Mouse (Mus musculus) thymus, postnatal 0 days (tissue): ENCODE measurements around the gene Atg3. TPM values are rescaled to one million over a fixed set of nuclear protein-coding genes. Genes with fewer than 3 reads are reported as not detected.

Source experiments
- DNase-seq: peaks from one replicate; pipeline ENCODE4 v3.0.0-alpha.2; 2015; ENCODE audit warnings: low spot score
- polyA plus RNA-seq: library from polyadenylated mRNA; unstranded; fragments of >200 nt; fragmentation: Nextera tagmentation; extraction: Ambion mirVana; gene quantifications from 2 replicates; pipeline ENCODE4 v1.2.1, GENCODE M21; 2015

Gene Atg3
- polyA plus RNA-seq, 1 experiment from 2014 or later, result 54.7 TPM

DNA sequence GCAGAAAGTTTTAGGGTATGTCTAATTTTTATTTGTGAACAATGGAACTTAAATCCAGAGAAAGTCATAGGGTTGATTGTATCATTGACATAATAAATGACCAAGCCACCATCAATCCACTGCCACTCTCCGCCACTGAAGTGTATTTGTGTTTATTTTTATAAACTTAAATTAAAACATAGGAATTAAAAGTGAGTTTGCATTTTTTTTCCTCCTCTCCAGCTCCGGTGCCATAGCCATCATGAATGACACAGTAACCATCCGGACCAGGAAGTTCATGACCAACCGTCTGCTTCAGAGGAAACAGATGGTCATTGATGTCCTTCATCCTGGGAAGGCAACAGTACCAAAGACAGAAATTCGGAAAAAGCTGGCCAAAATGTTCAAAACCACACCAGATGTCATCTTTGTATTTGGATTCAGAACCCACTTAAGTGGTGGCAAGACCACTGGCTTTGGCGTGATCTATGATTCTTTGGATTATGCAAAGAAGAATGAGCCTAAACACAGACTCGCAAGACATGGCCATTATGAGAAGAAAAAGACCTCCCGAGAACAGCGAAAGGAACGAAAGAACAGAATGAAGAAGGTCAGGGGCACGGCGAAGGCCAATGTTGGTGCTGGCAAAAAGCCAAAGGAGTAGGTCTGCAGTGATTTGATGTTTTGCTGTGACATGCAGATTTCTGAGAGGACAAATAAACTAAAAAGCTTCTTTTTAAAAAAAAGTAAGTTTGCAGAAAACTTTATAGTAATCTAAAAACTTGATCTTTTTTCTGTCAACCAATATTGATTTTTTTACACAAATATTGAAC is 46.5 kb downstream of the Atg3 start:
- DNase-seq, result no peak

DNA sequence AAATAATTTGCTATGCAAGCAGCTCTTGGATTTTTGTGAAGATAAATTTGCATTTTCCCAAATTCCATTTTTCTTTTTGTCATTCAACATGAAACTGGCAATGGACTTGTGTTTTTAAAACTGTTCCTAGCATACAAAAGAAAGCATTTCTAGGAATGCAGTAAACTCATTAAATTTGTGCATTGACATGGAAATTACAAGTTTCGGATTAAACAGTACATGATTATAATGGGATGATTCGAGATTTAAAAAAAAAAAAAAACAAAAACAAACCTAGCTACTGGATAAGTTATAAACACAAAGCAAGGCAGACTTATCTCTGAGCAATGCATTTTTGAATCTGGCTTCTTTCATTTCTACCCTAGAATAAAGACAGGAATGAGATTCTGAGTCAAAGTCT is 63.4 kb downstream of the Atg3 start:
- DNase-seq, result no peak

DNA sequence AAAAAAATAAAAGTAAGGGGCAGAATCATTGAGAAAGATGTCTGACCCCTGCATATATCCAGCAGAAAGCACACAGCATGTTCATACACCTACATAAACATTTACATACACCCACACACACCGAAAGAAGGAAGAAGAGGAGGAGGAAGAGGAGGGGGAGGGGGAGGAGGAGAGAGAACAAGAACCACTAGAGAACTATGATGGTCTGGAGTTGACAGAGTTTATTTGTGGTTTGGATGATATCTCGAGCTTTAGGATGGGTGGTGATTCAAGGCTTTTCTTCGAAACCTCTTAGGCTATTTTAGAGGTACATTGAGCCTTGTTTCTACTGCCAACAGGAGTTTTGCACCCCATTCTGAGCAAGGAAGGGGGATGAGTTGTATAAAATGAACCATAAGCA is 64.2 kb downstream of the Atg3 start:
- DNase-seq, result no peak

DNA sequence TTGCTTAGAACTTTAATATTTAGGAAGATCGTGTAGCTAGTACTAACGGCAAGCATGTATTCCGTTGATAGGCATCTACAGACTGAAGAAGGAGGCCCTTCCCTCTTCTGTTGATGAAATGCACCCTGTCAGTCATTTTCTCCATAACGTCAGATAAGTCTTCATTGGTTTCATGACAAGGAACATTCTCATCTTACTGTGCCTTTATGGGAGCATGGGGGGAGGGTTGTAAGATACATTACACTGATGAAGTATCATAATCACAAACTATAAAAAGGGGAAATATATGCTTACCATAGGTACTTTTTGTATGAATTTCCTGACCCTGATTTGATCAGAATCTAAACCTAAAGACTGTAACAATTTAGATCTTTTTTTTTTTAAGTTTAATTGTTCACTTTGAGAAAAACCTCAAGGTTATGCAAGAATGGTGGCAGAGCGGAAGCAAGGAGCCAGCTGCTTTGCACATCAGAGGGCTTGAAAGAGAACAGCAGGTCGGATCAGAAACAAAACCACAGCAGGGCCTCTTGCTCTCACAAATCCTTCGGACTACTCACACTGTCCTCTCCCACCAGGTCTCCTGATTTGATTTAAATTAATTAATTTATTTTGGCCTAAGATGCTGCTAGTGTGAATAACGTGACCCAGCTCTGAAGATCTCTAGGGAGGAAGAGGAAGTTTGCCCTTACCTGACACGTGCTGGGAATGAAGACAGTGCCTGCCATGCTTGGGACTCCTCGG is 65.2 kb downstream of the Atg3 start, which contains the start of gene Btla:
TSS of gene Btla (plus strand) at position 668 of the 741 bp plus-strand sequence.
- DNase-seq, result peak; percentile 64

DNA sequence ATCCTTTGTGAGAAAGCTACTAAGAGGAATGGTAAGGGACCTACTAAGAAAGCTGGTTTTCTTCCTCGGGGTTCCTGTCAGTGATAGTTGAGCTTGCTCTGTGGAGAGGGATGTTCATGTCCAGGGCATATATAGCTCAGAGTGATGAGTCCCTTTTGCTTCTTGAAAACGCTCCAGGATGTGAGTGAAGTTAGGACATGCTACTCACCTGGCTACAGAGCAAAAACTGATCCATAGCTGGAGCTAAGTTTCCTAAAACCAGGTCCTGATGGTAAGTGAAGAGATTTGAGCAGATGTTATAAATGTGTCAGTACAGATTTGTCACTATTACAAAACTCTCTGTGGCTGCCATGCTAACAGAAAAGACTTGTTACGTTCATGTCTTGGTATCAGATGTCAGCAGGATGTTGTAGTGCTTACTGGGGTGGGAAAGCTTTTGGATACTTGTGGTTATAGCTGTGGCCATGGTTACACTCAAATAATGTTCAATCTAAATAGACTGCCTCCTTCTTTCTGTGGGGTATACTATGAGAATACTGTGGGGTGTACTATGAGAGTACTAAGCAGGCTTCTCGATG is 65.9 kb downstream of the Atg3 start:
- DNase-seq, result peak; percentile 29

DNA sequence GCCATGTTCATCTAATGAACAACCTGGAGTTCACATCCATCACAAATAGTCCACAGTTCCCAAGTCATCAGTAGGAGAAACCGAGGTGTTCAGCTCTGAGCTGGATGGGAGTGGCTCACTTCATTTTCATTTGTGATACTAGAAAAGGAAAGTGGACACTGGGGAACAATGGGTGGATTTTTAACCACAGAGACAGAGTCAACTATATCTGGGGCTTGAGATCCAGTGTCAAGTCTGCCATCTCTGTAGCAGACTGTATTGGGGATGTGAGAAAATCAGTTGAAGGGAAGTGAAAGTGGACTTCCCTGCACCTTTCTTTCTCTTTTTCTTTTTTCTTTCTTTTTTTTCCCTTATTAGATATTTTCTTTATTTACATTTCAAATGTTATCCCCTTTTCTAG is 68.4 kb downstream of the Atg3 start:
- DNase-seq, result no peak

DNA sequence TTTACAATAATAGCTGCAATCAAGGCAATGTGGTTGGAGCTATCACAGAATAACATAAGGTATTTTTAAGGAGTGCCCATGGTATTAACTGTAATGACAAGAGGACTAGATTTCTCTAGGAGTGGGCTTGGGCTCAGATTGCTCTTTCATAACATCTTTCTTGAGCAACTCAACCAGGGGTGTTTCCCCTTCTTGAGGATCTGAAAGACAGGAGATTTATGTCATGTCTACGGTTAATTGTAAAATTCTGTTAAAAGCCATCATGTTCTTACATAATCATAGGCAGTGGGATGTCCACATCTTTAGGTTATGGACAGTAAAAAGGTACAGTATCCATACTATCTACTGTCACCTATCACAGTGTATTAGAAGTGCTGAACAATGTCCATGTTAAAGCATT is 72.7 kb downstream of the Atg3 start:
- no peak for DNase-seq

DNA sequence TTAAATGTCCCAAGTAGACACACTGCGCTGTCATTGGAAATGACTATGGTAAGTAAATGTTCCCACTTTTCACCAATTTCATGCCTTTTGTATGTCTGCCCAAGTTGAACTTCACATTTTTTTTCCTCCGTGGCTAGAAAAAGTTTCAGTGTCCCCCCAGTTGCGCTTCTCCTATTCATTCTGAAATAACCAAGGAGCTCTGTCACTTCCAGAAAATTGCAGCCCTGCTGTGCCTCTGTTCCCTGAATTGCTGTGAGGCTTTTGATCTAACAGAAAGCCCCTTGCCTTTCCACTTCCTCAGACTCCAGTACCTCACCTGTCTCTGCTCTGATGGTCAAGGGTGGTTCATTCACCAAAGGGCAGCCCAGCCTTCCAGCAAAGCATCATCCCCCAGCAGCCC is 74.4 kb downstream of the Atg3 start:
- DNase-seq, result no peak

Other genes starting within 250 kb of the Atg3 start
- 0.26 and 0.27 TPM in 2 replicates for gene Cd200r3, start 215.1 kb upstream of the Atg3 start, polyA plus RNA-seq
- 19.3 and 22.5 TPM in 2 replicates for gene Ccdc80, start 65.4 kb upstream of the Atg3 start, polyA plus RNA-seq
- gene Slc35a5, start 79 bp upstream of the Atg3 start, polyA plus RNA-seq, result 20.1 and 23.9 TPM in 2 replicates
- 5.1 and 5.8 TPM in 2 replicates for gene Btla, start 65.5 kb downstream of the Atg3 start, polyA plus RNA-seq